Mouse (Mus musculus): ENCODE measurements around the gene Ift46.

- no peak for TF ChIP-seq CTCF (IDR thresholded peaks at IDR 0.05; ENCODE audit: low read depth)
- no peak for TF ChIP-seq EP300 (IDR thresholded peaks at IDR 0.05; ENCODE audit: low read depth)
Measured at GRCm38 (mm10) chr9:44830506-44830905, 62.8 kb downstream of the Ift46 start.
